Mouse (Mus musculus) CD4-positive, CD25-positive, alpha-beta regulatory T cell (primary cell): ENCODE measurements around the gene Aldh3a2. TPM values are rescaled to one million over a fixed set of nuclear protein-coding genes. Genes with fewer than 3 reads are reported as not detected.

Experiments used
- polyA plus RNA-seq: library from polyadenylated mRNA; unstranded; fragments of 100-300 nt; shearing (Covaris generic); gene quantifications from one replicate; pipeline ENCODE4 v1.2.1, GENCODE M21; 2017

Gene Aldh3a2
- 47.3 TPM for polyA plus RNA-seq

DNA sequence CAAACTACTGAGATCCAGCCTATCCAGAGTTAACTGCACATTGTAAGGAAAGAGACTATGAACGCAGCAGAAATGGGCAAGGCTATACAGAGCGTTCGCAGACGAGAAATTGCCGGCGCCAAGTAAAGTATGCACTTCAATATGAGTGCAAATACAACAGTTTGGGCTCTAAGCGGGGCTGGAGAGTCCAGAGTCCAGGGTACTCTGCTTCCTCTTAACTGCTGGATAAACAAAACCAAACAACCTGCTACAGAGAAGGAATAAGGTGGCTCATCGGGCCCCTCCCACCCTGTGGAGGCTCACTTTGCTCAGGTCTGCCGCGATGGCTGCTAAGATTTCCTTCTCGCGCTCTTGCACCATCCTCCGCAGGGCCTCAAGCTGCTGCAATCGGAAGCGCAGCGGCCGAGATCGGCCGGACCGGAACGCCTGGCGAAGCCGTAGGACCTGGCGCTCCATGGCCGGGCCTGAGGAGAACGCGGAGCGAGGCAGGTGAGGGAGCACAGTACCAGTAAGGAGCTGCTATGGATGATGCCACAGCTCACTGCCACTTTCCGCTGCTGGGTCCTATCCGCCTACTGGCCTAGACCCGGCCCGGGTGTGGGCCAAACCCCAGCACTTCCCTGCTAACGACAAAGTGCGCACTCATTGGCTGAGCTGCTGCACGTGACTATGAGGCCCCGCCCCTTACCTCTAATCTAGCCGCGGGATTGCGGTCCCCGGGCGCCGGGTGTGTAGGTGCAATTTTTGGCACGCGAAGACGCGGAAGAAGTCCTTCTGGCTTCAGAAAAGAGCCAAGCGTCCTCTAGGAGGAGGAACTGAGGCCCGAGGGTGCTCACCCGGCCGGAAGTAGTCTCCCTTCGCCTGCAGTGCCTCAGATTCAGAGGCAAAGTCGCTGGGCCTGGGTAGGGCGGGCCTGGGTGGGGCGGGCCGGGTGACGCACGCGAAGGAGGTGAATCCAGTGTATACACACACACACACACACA is at the start of gene Aldh3a2:
Gene Aldh3a2, minus strand, starts transcription at position 914 of the 983 bp plus-strand sequence.

DNA sequence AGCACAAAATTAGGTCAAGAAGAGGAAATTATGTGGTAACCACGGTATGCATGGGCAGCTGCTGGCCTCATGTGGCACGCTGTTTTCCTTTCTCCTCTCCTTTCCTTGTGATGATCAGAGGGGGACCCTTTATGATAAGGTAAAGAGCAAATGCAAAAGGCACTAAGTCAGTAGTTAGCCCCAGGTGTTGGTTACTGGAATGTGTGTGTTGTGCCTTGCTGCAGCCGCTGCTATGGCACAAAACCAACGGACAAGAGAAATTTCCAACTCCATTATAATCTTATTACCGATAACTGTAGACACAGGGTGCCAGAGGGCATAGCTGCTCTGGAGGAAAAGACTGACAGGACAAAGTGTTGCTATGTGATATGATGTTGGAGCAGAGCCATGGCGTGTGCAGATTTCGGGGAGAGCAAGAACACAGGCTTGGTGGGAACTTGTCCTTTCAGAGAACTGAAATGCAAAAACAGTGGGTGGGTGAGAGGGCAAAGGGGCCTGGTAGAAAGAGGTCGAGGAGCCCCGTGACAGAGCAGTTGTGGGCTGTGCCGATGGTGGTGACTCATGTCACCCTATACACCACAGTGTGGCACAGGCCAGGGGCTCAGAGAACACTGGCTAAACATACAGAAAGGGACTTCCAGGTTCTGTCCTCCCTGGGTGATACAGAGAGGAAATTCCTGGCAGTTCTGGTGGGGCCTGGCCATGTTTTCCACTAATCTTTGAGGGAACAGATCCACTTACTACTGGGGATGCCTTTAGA is 59.6 kb downstream of the Aldh3a2 start, which contains the start of gene Aldh3a1:
Gene Aldh3a1, plus strand, starts transcription at position 51 of the 760 bp plus-strand sequence.

DNA sequence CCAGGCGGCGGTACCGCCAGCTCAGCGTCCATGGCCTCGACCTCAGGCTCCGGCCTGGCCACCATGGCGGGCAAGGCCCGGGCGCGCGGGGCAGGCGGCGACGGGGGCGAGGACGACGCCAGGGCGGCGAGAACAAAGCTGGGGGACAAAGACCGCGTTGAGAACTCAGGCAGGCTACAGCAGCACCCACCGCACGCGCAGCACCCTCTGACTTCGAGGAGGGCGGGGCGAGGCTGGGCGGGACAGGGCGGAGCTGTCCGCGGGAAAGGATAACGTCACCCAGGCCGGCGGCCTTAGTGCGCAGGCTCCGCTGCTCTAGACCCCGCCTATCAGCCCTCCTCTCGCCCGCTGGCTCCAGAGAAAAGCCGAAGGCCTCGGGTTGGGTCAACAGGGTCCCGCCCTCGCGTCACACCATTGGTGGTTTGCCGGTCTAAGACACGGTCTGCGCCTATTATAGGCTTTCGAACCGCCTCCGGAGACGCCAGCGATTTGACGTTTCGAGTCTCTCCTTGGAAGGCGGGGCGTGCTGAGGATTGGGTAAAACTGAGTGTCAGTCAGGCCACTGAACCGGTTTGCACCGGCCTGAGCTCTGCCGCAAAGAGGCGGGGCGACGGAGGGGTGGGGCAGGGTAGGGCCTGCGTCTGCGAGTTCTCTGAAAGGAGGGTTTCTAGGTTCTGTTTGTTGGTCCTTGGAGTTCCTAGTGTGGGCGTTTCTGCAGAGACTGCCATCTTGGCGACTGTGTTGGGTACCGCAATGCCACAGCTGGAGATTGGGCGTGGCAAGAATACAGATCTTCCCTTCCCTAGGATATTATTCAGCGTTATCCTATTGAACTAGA is 92.2 kb downstream of the Aldh3a2 start, which contains the start of gene Usp22:
Gene Usp22, minus strand, starts transcription at position 235 of the 838 bp plus-strand sequence.

Other genes with a start within 250 kb of the Aldh3a2 start
- gene Kcnj12, start 244.9 kb downstream of the Aldh3a2 start, polyA plus RNA-seq, result not detected
- gene Tnfrsf13b, start 140.7 kb downstream of the Aldh3a2 start, polyA plus RNA-seq, result 78.8 TPM
- 52.4 TPM for gene Usp22, start 92.4 kb downstream of the Aldh3a2 start, polyA plus RNA-seq
- gene Aldh3a1, start 59.9 kb downstream of the Aldh3a2 start, polyA plus RNA-seq, result not detected
- not detected for gene Slc47a2, start 75.4 kb upstream of the Aldh3a2 start, polyA plus RNA-seq
- not detected for gene Slc47a1, start 110.9 kb upstream of the Aldh3a2 start, polyA plus RNA-seq
- gene Rnf112, start 186.7 kb upstream of the Aldh3a2 start, polyA plus RNA-seq, result not detected
- gene Mfap4, start 218.0 kb upstream of the Aldh3a2 start, polyA plus RNA-seq, result not detected
- 31.4 TPM for gene Mapk7, start 226.9 kb upstream of the Aldh3a2 start, polyA plus RNA-seq
- 1.8 TPM for gene B9d1, start 237.7 kb upstream of the Aldh3a2 start, polyA plus RNA-seq